Mouse (Mus musculus) thymus, adult 2 months (tissue): ENCODE measurements around the gene Thap4.

ENCODE experiments used
- CTCF ChIP-seq: fragments of 200-500 bp; IDR thresholded peaks from 2 replicates; pipeline ENCODE4 v1.5.1; 2012; ENCODE audit warnings: mild to moderate bottlenecking, control low read depth, low read length, moderate library complexity, borderline replicate concordance; ENCODE audit not compliant: control insufficient read depth, poor library complexity, insufficient read depth; ENCODE audit errors: extremely low read depth
- POLR2A ChIP-seq: fragments of 200-500 bp; IDR thresholded peaks from 2 replicates; pipeline ENCODE4 v1.6.1; 2012; ENCODE audit warnings: mild to moderate bottlenecking, low read length, control low read depth, moderate library complexity; ENCODE audit not compliant: control insufficient read depth, poor library complexity, insufficient read depth; ENCODE audit errors: extremely low read depth

DNA sequence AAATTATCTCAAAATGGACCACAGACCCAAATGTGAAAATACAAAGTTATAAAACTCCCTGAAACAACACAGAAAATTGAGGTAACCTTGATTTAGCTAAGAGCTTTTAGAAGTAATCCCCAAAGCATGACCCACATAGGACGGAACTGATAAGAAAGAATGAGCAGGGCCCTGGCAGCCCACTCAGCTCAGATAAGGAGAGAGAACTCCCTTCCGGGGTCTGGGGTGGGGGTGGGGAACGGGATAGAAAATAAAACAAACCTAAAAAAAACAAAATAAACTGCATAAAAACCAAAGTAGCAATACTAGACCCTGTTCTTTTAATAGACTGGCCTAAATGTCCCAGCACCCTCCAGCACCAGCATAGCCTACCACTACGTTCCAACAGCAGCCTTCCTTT, 12.7 kb downstream of the Thap4 start:
- no peak for TF ChIP-seq POLR2A
- TF ChIP-seq CTCF: no peak
